Mouse (Mus musculus) frontal cortex, postnatal 10 days (tissue): ENCODE results near the gene Hsd3b7.
"Not testable (repeated sequence)": the region's sequence is repeated elsewhere in the genome, so short reads cannot be mapped to it uniquely, and the experiment has no call there.

Experiments used
- DNase-seq, 2 experiments: peaks; one replicate each; pipeline ENCODE4 v3.0.0; 2022; ENCODE audit warnings: low spot score in 2 of 2, mixed read lengths in 1 of 2

The Hsd3b7 gene

GRCm38 (mm10) chr7:127775837-127776236 lies 24.6 kb upstream of the Hsd3b7 start:
- not testable (repeated sequence) for DNase-seq

- DNase-seq, result peak; percentile 83 to 88
These were observed 24.0 kb upstream of the Hsd3b7 start, which contains the start of gene Setd1a for GRCm38 (mm10) chr7:127776426-127776825. TSS of gene Setd1a (plus strand) at chr7:127776670.

GRCm38 (mm10) chr7:127776878-127777473 lies 23.4 kb upstream of the Hsd3b7 start:
- DNase-seq, result peak; percentile 93 to 96

- peak in 1 of 2 experiments; percentile 52 for DNase-seq
These were observed 22.7 kb upstream of the Hsd3b7 start for GRCm38 (mm10) chr7:127777474-127778266.

- no peak for DNase-seq
These were observed 22.1 kb upstream of the Hsd3b7 start for GRCm38 (mm10) chr7:127778350-127778749.

GRCm38 (mm10) chr7:127785308-127785707 lies 15.1 kb upstream of the Hsd3b7 start, which contains the start of gene Gm49388:
TSS of gene Gm49388 (plus strand) at chr7:127785608.
- DNase-seq, result no peak

- DNase-seq, result no peak
These were observed 3.1 kb upstream of the Hsd3b7 start for GRCm38 (mm10) chr7:127797076-127797845.

GRCm38 (mm10) chr7:127798591-127798990 lies 1.8 kb upstream of the Hsd3b7 start:
- DNase-seq, result no peak

- DNase-seq, result no peak
These were observed 1.2 kb upstream of the Hsd3b7 start for GRCm38 (mm10) chr7:127799211-127799610.

GRCm38 (mm10) chr7:127799738-127800137 lies 666 bp upstream of the Hsd3b7 start:
- DNase-seq, result no peak

- DNase-seq, result no peak
These were observed 712 bp downstream of the Hsd3b7 start for GRCm38 (mm10) chr7:127801010-127801621.

GRCm38 (mm10) chr7:127802313-127802712 lies 1.9 kb downstream of the Hsd3b7 start:
- DNase-seq, result no peak

GRCm38 (mm10) chr7:127808821-127809220 lies 8.4 kb downstream of the Hsd3b7 start:
- DNase-seq, result no peak

- no peak for DNase-seq
These were observed 9.4 kb downstream of the Hsd3b7 start for GRCm38 (mm10) chr7:127809846-127810245.

GRCm38 (mm10) chr7:127810650-127811049 lies 10.2 kb downstream of the Hsd3b7 start:
- DNase-seq, result no peak

GRCm38 (mm10) chr7:127811240-127811639 lies 10.8 kb downstream of the Hsd3b7 start:
- DNase-seq, result peak in 1 of 2 experiments; percentile 15

GRCm38 (mm10) chr7:127812292-127812691 lies 11.9 kb downstream of the Hsd3b7 start:
- no peak for DNase-seq

GRCm38 (mm10) chr7:127813821-127814220 lies 13.4 kb downstream of the Hsd3b7 start:
- DNase-seq, result no peak

- DNase-seq, result peak; percentile 57 to 72
These were observed 14.0 kb downstream of the Hsd3b7 start for GRCm38 (mm10) chr7:127814241-127814921.

GRCm38 (mm10) chr7:127815116-127815665 lies 14.8 kb downstream of the Hsd3b7 start:
- no peak for DNase-seq
